Mouse (Mus musculus): ENCODE measurements around the gene Aggf1. TPM values are rescaled to one million over a fixed set of nuclear protein-coding genes. Genes with fewer than 3 reads are reported as not detected.

The Aggf1 gene
- polyA plus RNA-seq, 1 experiment from 2014 or later: 26.5 TPM

GRCm38 (mm10) chr13:95312016-95312415, 63.1 kb downstream of the Aggf1 start:
- H3K4me1 ChIP-seq (ENCODE audit: control insufficient read depth, insufficient read depth, low read length): no peaks in the 10 kb centered on the region
- no peaks in the 10 kb centered on the region for H3K36me3 ChIP-seq (ENCODE audit: control insufficient read depth, insufficient read depth, low read length)
- ATAC-seq (replicated peaks; ENCODE audit: insufficient number of reproducible peaks, low FRiP score, low TSS enrichment): no peak
- H3K9me3 ChIP-seq (replicated peaks; ENCODE audit: control insufficient read depth, low read length): no peaks in the 10 kb centered on the region
- WGBS (ENCODE audit: insufficient replicate concordance): 73% methylated on average over 6 of the region's 6 CpGs
- H3K27ac ChIP-seq (ENCODE audit: low read depth, low read length): no peak overlapping the region
- H3K9ac ChIP-seq (ENCODE audit: low read depth, low read length): no peak overlapping the region
- H3K4me2 ChIP-seq: no peak overlapping the region
- no peak overlapping the region for H3K4me3 ChIP-seq (ENCODE audit: low read depth, low read length)
- H3K27me3 ChIP-seq (ENCODE audit: control insufficient read depth, insufficient read depth, low read length): no peaks in the 10 kb centered on the region

GRCm38 (mm10) chr13:95307100-95307655, 68.0 kb downstream of the Aggf1 start:
- WGBS (ENCODE audit: insufficient replicate concordance): 65% methylated on average over 8 of the region's 8 CpGs
- Histone ChIP-seq H3K27ac (ENCODE audit: low read depth, low read length) (no peak overlapping the region), H3K9me3 (replicated peaks; ENCODE audit: control insufficient read depth, low read length) (no peaks in the 10 kb centered on the region), H3K4me1 (ENCODE audit: control insufficient read depth, insufficient read depth, low read length) (no peaks in the 10 kb centered on the region; the same call in 1 of the 2 replicates), H3K36me3 (ENCODE audit: control insufficient read depth, insufficient read depth, low read length) (no peaks in the 10 kb centered on the region), H3K4me3 (ENCODE audit: low read depth, low read length) (no peak overlapping the region), H3K9ac (ENCODE audit: low read depth, low read length) (no peak overlapping the region), H3K4me2 (no peak overlapping the region), H3K27me3 (ENCODE audit: control insufficient read depth, insufficient read depth, low read length) (no peaks in the 10 kb centered on the region)
- ATAC-seq (replicated peaks; ENCODE audit: insufficient number of reproducible peaks, low FRiP score, low TSS enrichment): no peak

GRCm38 (mm10) chr13:95306596-95306995, 68.6 kb downstream of the Aggf1 start:
- no peak for ATAC-seq (replicated peaks; ENCODE audit: insufficient number of reproducible peaks, low FRiP score, low TSS enrichment)
- Histone ChIP-seq H3K4me3 (ENCODE audit: low read depth, low read length) (no peak overlapping the region), H3K4me1 (ENCODE audit: control insufficient read depth, insufficient read depth, low read length) (no peaks in the 10 kb centered on the region; the same call in 1 of the 2 replicates), H3K27me3 (ENCODE audit: control insufficient read depth, insufficient read depth, low read length) (no peaks in the 10 kb centered on the region), H3K9ac (ENCODE audit: low read depth, low read length) (no peak overlapping the region), H3K27ac (ENCODE audit: low read depth, low read length) (no peak overlapping the region), H3K4me2 (no peak overlapping the region), H3K9me3 (replicated peaks; ENCODE audit: control insufficient read depth, low read length) (no peaks in the 10 kb centered on the region), H3K36me3 (ENCODE audit: control insufficient read depth, insufficient read depth, low read length) (no peaks in the 10 kb centered on the region)
- 62% methylated on average over 4 of the region's 4 CpGs for WGBS (ENCODE audit: insufficient replicate concordance)

Other genes with a start within 250 kb of the Aggf1 start
- gene Pde8b, start 125.0 kb downstream of the Aggf1 start, polyA plus RNA-seq (2014; fragmentation: Nextera tagmentation; extraction: Ambion mirVana): 0.69 and 1.3 TPM in 2 replicates
- 56.0 and 57.8 TPM in 2 replicates for gene Zbed3, start 51.7 kb downstream of the Aggf1 start, polyA plus RNA-seq (2014; fragmentation: Nextera tagmentation; extraction: Ambion mirVana)
- gene Crhbp, start 69.6 kb upstream of the Aggf1 start, polyA plus RNA-seq (2014; fragmentation: Nextera tagmentation; extraction: Ambion mirVana): 0.17 TPM in 1 of 2 replicates, not detected in the other
- not detected in 2 replicates for gene S100z, start 103.4 kb upstream of the Aggf1 start, polyA plus RNA-seq (2014; fragmentation: Nextera tagmentation; extraction: Ambion mirVana)
- 0.20 TPM in 1 of 2 replicates, not detected in the other for gene F2rl1, start 149.9 kb upstream of the Aggf1 start, polyA plus RNA-seq (2014; fragmentation: Nextera tagmentation; extraction: Ambion mirVana)
- gene F2r, start 243.1 kb upstream of the Aggf1 start, polyA plus RNA-seq (2014; fragmentation: Nextera tagmentation; extraction: Ambion mirVana): 171 and 195 TPM in 2 replicates